Mouse (Mus musculus): ENCODE results near the gene Krt1.

GRCm38 (mm10) chr15:101878041-101878440, 27.4 kb upstream of the Krt1 start:
- TF ChIP-seq TAL1 (IDR thresholded peaks at IDR 0.05; ENCODE audit: low read length) (no peak), GATA1 (IDR thresholded peaks at IDR 0.05; ENCODE audit: low read length) (no peak)

All from erythroblast, embryonic 14.5 days (primary cell).